Mouse (Mus musculus) left cerebral cortex, postnatal 36 days (tissue): ENCODE results near the gene Chd6. TPM values are rescaled to one million over a fixed set of nuclear protein-coding genes. Genes with fewer than 3 reads are reported as not detected.

Experiments used
- DNase-seq, 2 experiments: peaks; one replicate each; pipeline ENCODE4 v3.0.0; 2021 to 2022; ENCODE audit warnings: low spot score in 2 of 2, mixed read lengths in 1 of 2
- intact Hi-C: fragments of 180-260 bp; cut with DNase I; formaldehyde crosslinking; loops from one replicate; pipeline ENCODE4 v1.15.1; 2025
- total RNA-seq, 2 experiments: library from RNA; stranded (reverse); gene quantifications; 2 replicates each; pipeline ENCODE4 v1.2.3; 2021

Gene Chd6
- total RNA-seq, 2 experiments from 2014 or later, result 58.0 to 75.4 TPM

GRCm38 (mm10) chr2:160910633-160911032, 198.2 kb downstream of the Chd6 start:
- intact Hi-C loops, result no loop called here
- DNase-seq, result no peak

DNA sequence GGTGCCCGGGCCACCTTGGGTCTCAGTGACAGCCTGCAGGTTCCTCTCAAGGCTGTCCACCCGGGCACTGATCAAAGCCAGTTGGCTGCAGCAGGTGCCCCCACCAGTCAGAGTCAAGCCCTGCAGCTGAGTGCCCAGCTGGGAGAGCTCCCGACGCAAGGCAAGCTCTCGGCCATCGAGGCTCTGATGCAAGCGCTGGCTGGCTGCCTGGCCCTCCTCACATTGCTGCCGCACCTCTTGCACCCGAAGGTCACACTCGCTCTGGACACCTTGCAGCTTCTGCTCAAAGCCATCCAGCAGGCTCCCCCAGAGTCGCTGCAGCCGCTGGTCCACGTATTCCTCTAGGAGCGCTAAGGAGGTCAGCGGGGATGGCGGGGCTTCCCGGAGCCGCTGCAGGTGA, 200.3 kb downstream of the Chd6 start:
- intact Hi-C loops, result no loop called here
- no peak for DNase-seq

DNA sequence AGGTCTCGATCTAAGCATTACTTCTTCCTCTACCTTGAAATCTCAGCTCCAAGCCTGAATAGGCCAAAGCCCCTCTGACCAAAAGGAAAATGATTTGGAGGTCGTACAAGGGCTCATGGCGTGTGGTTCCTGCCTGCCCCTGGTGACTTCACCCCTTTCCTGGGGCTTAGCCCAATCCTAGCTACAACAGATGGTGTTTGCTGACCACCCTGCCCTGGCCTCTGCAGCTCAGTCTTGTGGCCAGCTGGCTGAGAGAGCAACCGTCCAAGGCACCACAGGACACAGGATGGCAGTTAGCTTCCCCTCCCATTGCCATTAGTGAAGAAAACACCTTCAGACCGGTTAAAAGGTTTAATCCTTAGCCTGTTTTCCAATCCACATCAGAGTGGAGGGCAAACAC, 202.8 kb downstream of the Chd6 start:
- DNase-seq, result no peak
- intact Hi-C loops, result no loop called here

- intact Hi-C loops, result no loop called here
- no peak for DNase-seq
Observed at GRCm38 (mm10) chr2:160905301-160905700, 203.6 kb downstream of the Chd6 start.

DNA sequence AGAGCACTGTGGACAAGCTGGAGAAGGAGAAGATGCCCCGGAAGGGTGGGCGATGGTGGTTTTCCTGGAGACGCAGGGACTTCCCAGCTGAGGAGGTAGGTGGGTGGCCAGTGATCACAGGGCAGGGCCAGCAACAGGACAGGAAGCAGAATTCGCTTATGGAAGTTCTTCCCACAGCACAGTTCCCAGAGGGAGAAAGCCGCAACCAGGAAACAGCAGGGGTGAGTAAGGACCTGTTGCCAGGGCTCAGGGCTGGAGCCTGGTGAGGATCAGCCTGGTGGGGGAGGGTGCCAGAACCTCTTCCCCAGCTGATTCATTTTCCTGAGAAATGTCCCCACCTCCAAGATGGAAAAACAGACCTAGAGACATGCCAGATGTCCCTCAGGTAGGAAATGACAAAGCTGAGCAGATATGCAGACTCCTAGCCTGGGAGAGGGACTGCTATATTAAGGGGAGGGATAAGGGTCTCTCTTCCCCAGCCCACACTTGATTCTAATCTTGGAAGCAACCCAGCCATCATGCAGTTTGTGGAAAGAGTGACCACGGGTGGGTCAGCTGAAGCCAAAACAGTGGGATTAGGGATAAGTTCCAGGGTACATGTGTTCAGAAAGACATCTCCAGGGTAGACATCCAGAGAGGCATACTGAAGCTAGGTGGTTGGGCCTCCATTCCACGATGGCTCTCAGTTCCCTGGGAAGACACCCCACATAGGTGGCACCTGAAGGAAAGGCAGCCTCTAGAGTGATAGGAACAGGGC, 207.0 kb downstream of the Chd6 start:
- intact Hi-C loops, result no loop called here
- no peak for DNase-seq

Other genes with a start within 250 kb of the Chd6 start
- 10 to 100 TPM; 63.4 to 84.0 TPM for gene Zhx3, start 236.1 kb downstream of the Chd6 start, total RNA-seq
- 1 to 10 TPM in 1 of 2 experiments, under 1 TPM in 1; 0.79 to 1.4 TPM for gene Lpin3, start 228.4 kb downstream of the Chd6 start, total RNA-seq
- gene Emilin3, start 196.7 kb downstream of the Chd6 start, total RNA-seq, result under 1 TPM in 1 of 2 experiments, not detected in 1; 0.27 TPM